Mouse (Mus musculus) A20 (cell line): Measurements from ENCODE around the gene D6Wsu163e.

Source experiments
- DNase-seq: peaks from one replicate; pipeline ENCODE4 v3.0.0-alpha.2; 2011; ENCODE audit warnings: low read depth, low spot score

Gene D6Wsu163e

DNA sequence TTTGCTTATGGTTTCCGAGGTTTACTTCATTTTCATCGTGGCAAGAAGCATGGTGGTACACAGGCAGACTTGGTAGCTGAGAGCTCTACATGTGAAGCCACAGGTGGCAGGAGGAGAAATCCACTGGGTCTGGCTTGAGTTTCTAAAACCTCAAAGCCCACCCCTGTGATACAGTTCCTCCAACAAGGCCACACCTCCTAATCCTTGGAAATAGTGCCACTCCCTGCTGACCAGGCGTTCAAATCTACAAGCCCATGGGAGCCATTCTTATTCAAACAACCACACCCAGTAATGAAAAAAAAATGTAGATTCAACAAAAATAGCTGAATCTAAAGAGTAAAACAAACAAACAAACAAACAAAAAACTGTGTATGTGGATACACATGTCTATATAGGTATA, 65.9 kb downstream of the D6Wsu163e start:
- DNase-seq = no peak

DNA sequence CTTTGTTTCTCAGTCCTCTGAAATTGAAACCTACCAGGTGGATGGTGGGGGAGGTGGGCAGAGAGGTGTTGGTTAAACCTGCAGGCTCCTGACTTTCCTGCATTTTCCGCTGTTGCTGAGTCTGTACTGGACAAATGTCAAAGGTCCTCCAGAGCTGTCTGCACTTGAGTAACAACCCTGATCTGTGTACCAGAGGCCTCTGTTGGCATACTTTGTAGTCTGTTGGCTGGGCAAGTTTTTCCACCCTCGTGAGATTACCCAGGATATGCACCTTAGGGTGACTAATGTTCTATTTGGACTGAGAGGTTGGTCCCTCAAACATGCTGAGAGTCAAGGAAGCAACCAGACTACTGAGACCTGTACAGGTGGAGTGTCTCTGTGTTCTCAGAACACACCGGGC, 66.8 kb downstream of the D6Wsu163e start:
- DNase-seq = no peak

GRCm38 (mm10) chr6:127010021-127010420, 70.3 kb downstream of the D6Wsu163e start:
- no peak for DNase-seq

DNA sequence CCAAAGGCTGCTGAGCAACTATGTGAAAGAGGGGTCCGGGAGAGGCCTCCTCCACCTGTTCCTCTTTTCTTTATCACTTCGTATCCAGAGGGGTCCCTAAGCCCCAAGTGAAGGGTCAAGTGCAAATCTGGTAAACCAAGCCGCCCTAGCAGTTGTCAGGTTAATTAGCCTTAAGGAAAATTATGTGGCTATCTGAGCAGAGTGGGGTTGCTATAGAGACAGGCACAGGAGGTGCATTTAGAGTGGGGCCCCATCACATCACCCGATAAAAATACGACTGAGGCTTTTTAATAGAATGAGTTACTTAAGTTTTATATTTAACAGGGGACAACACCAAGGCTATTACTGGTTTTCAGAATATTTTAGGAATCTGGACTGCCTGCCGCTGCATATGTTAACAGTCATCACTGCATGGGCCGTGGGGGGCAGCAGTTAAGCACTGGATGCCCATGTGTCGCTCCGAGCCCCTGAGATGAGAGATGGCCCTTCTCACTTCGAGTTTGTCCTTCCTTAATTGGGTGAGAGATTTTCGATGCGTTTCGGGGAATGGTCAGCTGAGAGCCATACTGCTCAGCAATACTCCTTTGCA, 72.3 kb downstream of the D6Wsu163e start:
- DNase-seq = no peak

GRCm38 (mm10) chr6:127014906-127015770, 75.4 kb downstream of the D6Wsu163e start, which contains the start of gene Fgf6:
Gene Fgf6 (plus strand): TSS chr6:127015586.
- no peak for DNase-seq

DNA sequence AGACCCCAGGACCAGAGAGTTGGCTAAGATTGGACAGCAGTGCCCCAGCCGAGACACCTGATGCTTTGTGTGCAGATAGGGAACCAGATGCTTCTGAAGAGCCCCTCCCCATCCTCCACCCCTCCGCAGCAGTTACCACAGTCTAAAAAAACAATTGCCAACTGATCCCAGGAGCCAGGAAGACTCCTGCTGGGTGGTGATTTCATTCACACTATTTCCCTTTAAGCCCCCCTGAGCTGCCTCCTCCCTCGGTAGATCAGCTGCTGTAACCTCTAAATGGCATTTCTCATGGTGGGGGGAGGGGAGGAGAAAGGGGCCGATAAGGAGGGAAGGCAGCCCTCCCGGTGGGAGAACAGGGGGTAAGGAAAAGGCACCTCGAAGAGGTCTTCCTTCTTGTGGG, 79.5 kb downstream of the D6Wsu163e start:
- DNase-seq = no peak

- no peak for DNase-seq
Measured at GRCm38 (mm10) chr6:127020431-127020830, 80.7 kb downstream of the D6Wsu163e start.

DNA sequence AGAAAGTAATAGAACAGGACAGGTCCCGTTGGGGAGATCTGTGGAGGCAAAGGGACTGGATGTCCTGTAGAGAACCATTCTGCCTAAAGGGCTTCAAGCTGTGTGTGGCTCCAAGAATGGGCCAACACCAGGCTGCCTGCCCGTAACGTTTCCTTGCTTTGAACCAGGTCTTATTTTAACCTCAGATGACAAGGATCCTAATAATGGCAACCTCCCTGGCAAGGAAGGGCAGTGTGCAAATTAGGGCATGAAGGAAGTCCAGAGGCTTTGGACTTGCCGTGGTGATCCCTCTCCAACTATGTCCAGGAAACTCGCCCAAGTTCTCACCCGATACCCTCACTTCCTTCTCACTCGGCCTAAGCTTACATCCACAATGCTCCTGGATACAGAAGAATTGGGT, 85.1 kb downstream of the D6Wsu163e start:
- no peak for DNase-seq
